Mouse (Mus musculus) megakaryocyte, adult 5-6 weeks (primary cell): ENCODE measurements at regions not wholly inside any gene's neighbourhood (a gene's known extent, or its start where the extent isn't known, plus 50 kb on each side); places are given as distances from the start of the nearest gene placed in this dataset.

Source experiments
- ATAC-seq: 2 replicates; pipeline ENCODE4 v1.8.0; 2016; ENCODE audit warnings: mild to moderate bottlenecking, inconsistent platforms; ENCODE audit not compliant: poor library complexity, severe bottlenecking

DNA sequence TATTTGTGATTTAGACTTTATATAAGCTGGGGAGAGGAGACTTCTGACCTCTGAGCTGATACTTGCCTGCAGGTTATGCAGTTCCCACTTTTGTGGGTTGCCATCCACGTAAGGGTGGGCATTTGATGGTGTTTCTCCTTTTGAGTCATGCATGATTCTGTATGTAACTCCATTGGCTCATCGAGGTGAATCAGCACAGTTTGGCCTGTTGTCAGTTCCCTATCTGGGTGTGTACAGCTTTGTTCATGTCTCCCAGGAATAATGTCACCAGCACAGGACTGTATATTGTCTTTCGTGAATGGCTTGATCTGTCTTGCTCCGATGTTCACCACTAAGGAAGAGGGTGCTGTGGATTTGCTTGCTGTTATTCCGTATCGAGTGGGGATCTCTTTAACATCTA lies 229.6 kb upstream of the Pgrmc2 start:
- no peak for ATAC-seq

DNA sequence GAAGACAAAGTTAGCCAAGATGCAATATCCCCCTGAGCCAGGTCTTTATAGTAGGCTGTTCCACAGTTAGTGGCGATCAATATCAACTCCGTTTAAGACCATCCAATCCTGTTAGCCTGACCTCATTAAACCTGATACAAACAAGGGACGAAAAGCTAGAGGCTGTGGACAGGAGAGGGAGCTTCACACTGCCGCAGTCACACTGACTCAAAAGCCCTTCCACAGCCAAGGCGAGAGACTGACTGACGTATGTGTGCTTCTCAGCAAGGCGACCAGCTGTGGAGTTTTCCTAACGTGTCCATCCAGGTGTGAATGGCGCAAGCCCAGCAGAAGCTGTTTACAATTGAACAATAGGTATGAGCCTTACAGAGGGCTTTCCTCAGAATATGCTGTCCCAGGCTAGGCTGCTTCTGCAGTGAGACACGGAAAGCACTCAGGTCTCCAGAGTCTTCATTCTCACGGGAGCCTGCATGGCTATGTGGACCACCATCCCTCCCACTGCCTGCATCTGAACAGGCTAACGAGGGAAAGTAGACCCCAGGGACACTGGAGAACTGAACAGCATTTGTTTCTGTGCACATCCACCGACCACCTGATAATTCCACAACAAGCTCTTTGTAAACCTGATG lies 224.7 kb upstream of the Pgrmc2 start:
- ATAC-seq = no peak

DNA sequence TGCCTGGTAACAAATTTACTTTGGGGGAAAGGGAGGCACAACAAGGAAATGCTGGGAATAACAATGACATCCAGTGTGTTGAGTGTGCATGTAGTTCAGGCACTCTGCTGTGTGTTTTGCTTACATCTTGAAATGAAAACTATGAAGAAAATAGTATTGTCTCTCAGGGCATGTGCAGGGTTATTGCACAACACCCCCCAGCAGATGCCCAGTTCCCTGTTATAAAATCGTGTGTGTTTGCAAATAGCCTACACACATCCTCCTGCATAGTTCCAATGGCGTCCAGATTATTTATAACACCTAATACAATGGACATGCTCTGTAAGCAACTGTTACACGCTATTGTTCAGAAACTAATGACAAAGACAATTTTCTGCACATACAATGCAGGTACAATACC lies 220.0 kb upstream of the Pgrmc2 start:
- no peak for ATAC-seq

DNA sequence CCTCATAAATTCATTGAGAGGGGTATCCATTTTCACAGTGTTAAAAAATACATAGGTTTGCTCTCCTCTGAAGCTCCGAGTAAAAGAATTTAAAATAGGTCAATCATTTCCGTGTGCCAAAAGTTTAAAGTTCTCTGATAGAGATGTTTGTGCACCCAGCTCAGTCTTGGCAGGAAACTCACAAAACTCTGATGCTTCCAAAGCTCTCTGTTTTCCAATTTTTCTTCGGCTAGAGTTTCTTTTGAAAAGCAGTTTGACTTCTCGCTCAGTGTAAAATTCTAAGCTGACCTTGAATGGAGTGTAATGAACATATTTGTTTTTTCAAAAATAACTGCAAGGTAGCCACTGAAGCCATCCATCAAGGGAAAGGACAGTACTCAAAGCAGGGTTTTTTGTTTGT lies 215.9 kb upstream of the Pgrmc2 start:
- no peak for ATAC-seq

DNA sequence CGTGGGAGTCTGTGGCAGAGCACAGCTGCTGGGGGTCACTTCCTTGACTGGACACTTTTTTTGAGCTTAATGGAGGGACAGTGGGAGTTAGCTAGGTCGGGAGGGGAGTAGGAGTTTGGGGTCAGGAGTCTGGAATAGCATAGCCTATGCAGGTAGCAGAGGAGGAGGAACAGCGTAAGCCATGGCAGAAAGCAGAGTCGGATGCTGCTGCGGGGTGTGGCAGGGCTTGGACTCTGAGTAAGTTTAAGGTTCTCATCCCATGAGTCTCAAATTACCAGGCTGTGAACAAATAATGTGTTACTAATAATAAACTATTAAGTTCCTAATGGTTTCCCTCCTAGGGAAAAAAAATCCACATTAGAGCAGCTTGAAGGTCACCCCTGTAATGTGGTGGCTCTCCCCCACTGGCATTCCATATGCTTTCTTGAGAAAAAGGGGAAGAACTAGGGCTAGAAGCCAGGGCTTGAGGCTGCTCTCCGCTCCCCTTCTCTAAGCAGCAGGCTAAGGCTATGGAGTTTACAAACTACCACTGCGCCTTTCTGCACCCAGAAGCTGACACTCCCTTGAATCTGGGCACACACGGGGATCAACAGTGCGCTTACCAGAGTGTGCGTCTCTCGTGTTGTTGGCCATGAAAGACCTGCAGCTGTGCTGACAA lies 213.4 kb upstream of the Pgrmc2 start:
- no peak for ATAC-seq

DNA sequence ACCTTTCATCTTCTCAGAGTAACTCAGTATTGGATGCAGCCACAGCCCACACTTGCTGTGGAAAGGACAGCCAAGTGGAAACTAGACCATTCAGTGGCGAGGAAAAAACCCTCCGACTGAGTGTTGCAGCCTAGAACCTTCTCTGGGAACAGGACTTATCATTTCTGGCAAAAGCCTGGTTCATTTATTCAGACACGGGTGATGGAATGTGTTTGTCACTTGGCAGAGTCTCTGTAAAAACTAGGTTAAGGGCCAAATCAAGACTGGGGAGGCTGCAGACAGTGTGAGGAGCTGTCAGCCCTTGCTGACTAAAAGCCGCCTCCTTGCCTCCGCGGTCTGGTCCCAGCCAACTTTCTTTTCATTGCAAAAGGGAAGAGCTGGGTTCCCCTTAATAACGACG lies 212.3 kb upstream of the Pgrmc2 start:
- ATAC-seq = no peak

DNA sequence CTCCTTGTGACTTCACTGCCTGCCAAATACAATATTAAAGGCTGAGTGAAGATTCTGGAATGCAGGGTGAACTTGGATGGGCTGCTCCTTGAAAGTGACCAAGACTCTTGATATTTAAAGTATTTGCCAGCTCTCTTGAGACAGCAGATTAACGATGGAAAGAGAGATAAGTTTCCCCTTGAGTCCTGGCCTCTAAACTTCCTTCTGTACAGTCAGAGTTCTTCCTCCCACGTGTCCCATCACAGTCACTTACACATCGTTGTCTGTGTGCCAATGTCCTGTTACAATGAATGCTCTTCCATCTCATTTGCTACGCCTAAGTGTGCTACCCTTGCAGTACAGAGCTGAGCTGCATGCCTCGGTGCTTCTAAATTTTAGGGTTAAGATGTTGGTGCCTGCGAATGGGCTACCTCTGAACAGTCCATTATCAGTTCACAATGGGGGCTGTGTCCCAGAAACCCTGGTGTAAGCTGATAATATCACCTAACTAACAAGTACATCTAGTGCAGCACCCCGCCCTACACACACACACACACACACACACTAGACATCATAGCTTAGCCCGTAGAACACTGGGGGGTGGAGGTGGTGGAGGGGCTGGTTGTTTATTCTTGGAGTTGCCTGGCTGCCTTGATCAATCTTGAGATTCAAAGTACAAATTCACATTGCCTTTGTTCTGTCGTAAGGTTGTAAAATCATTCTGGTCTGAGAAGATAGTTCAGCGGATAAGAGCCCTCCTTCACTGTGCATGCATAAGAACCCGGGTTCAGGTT lies 207.9 kb upstream of the Pgrmc2 start:
- ATAC-seq = no peak

DNA sequence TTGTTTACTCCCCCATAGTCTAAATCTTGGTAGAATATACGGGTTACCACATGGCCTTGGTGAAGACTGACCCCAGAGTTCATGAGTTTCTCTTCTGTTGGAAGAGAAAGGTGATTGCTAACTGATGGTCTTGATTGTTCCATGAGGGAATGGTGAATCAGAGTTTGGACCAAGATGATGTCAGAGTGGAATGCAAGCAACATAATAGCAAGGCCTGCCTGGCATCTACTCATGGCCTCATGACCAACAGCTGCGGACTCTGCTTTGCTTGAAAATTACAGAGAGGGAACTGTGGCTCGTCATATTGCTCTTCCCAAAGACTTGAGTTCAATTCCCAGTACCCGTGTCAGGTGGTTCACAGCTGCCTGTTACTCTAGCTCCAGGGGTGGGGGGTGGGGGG lies 205.9 kb upstream of the Pgrmc2 start:
- no peak for ATAC-seq

DNA sequence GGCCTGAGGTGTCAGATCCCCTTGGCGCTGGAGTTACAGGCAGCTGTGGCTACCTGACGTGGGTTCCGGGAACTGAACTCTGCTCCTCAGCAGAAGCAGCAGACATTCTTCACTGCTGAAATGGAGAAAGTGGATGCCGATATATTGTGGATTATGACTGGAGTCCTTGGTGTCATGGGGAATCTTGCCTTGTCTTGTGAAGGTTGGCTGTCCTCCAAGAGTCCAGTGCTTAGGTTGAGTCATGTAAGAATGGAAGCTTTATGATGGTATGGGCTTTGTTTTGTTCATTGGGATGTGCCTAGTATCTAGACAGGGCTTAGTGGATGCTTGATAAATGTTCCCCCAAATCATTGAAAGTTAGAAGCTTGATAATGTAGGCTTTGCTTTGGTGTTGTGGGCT lies 205.2 kb upstream of the Pgrmc2 start:
- ATAC-seq = no peak

DNA sequence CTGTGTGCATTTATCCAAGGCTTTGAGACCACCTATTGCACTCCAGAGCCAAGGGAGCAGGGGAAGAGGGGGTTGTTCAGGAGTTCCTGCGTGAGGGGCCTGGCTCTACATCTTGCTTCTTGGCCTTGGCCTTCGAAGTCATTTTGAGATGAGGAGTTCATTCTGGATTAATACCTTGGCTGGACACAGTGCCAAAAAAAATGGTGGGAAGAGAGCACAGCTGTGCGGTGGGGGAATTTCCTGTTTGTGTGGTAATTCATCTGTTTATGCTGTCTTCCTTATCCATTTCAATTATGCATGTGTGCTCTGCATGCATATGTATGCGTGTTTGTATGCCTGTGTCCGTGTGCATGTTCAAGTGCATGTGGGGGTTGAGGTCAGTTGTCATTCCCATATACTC lies 202.5 kb upstream of the Pgrmc2 start:
- ATAC-seq = no peak

DNA sequence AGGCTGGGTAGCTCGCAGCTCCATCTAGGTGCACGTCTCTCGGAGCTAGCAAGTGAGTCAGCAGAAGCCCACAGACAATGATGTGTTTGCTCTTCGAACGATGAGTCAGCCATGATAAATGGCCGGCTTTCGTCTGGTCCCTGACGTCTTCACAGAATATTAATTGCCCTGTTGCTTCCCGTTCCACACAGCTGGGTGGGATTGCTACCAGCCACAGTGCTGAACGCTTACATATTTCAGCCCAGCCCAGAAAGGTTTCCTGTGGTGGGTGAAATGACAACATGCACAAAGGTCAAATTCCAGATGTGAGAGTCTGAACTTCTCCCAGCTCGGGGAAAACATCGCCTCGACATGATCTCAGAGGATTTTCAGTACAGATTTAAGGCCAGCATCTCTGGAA lies 202.1 kb upstream of the Pgrmc2 start:
- no peak for ATAC-seq

DNA sequence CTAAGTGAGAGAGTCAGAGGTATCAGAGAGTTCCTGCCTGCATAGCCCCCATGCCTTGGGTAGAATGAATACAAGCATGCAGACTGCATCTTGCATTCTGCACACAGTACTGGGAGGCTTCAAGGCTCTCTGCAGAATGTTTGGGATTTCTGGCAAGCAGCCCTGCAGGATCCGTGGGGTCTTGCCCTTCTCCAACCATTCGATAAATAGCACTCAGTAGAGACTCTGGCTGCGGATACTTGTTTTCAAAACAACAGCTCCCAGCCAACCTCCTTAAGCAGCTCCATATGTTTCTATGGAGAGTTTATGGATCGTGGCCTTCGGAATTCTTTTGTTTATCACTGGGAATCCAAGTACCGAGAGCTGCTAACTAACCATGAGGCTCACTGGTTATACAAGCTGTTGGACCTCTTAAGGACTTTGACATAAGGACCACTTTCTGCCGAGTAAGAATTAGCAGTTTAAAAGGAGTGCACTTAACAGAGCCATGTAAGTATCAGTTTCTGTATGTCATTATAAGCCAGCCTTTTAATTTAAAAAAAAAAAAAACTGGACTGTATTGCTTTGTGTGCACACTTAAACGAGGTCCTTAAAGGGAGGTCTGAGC lies 199.7 kb upstream of the Pgrmc2 start:
- ATAC-seq = no peak

DNA sequence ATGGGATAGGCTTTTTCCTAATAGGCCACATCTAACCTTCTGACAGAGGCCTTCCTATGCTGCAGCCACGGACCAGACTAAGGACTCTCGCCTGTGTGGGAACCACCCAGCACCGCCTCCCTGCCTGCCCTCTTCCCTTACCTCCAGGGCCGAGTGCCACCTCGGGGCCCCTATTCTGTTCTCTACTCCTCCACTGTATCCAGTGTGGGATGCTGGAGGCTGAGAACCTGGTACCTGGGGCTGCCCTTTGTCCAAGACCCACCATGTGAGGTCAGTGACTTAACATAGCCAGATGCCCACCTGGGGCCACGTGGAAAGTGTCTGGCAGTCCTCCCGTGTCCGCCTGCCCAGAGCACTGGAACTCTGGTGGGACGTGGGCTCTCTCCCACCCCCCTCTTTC lies 193.2 kb upstream of the Pgrmc2 start:
- no peak for ATAC-seq

DNA sequence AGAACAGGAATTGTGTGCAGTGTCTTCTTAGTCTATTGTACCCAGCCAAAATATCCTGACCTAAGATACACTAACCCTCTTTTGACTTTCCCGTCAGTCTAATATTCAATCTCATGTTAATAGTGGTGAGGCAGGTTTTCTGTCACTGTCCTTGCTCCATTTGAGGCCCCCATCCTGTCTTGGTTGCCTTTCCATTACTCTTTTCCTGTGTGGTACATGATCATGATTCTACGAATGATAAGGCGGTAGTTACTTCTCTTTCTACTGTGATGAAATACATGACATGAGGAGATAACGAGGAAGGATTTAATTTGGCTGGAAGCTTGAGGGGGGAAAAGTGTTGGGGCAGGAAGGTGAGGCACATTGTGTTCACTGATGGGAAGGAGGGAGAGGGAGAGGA lies 185.7 kb upstream of the Pgrmc2 start:
- ATAC-seq = peak; percentile 70

DNA sequence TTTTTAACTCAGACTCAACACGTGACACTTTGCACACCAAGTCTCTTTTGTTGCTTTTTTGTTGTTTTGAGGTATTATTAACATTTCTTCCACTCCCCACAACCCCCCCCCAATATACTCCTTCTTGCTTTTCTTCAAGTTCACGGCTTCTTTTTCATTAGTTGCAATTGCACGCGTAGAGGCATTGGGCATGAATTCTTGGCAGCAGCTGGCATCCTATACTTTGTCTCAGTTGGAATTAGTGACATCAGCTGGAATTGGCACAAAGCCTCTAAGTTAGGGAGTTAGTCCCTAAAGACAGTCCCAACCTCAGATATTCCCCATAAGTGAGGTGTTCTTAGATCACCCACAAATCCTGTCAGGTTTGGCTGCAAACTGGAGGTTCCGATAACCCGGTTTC lies 183.4 kb upstream of the Pgrmc2 start:
- no peak for ATAC-seq

DNA sequence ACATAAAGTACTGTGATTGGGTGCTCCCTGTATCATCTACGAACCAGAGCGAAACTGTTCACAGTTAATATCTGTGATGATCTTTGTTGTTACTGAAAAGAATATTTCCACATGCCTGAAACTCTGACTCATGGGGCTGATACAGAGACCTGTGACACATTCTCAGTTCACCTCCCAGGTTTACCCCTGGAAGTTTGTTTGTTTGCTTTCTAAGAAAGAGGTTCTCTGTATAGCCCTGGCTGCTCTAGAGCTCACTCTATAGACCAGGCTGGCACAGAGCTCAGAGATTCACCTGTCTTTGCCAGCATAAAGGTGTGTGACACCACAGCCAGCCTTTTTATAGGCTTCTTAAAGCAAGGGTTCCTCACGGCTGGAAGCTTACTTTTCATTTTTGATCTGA lies 182.6 kb upstream of the Pgrmc2 start:
- ATAC-seq = no peak

DNA sequence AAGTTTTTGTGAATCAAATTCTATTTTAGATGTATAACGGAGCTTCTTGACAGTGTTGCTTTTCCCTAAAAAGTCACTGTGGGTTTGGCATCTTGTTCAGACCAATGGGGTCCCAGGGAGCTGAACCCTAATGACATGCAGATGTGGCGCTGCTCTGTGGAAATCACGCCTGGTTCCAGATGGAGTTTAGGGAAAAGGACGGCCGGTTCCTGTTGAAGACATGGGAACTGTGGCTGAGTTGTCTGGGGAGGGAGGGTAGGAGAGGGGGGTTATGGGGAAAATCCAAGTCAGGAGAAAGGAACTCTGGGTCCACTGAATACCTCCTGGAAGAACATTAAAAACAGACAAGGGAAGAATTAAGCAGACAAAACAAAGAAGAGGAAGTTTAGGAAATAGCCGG lies 175.4 kb upstream of the Pgrmc2 start:
- ATAC-seq = no peak

DNA sequence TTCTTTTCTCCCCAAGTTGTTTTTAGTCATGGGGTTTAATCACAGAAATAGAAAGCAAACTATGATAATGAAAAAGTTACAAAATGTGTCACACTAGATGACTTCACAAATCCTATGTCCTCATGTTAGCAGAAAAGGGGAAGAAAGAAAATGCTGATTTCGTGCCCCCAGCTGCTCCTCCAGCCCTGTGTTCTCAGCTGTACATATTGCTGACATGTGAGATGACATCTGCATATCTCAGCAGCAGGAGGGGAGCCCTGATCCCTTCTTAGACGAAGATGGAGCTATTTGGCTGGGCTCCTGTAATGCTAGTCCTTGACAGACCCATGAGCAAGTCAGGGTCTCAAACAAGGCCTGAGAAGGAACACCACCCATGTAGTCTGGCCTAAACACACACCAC lies 162.1 kb upstream of the Pgrmc2 start:
- ATAC-seq = peak; percentile 47

DNA sequence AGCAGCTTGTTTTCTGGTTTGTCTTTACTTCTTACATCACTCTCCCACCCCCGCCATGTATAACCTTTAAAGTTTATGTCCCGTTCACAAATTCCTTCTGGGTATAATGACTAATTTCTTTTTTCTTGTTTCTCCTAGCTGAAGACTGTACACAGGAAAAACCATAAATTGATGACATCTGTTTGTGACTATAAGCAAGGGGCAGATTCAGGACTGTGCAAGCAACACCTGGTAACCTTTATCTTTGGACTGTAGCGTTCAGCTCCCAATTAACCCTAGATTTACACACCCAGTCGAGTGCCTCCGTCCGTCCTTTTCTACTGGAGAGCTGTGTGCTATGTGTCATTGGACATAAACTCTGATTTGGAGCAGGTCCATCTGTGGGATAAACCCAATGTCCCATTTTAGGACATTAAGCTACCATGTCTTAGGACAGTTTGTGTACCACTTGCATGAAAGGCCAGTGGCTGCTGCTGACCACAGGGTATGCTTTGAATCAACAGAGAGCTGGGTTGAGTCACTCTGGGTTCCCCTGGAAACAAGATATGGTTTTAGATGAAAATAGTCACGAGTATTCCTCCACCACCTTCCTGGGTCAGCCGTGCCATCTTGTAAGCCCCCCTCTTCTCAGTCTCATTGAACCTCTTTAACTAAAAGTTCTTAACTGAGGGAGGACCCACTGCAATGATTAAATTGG lies 159.2 kb upstream of the Pgrmc2 start:
- no peak for ATAC-seq

DNA sequence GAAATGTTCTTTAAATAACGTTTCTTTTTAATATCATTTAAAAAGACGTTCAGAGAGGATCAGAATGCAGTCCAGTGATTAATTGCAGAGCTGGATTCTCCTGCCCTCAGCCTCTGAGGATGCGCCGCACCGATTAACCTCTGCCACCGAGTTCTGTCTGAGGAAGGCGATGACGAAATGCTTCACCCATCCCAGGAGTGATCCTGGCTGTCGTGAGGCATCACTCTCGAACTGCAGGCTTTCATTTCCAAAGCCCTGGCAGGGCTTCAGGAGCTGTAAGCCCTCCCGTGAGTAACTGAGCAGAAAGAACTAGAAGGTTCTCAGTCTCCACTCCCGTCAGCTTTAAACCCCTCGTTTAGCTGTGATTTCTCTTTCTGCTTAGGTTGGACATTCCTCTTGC lies 157.0 kb upstream of the Pgrmc2 start:
- no peak for ATAC-seq

DNA sequence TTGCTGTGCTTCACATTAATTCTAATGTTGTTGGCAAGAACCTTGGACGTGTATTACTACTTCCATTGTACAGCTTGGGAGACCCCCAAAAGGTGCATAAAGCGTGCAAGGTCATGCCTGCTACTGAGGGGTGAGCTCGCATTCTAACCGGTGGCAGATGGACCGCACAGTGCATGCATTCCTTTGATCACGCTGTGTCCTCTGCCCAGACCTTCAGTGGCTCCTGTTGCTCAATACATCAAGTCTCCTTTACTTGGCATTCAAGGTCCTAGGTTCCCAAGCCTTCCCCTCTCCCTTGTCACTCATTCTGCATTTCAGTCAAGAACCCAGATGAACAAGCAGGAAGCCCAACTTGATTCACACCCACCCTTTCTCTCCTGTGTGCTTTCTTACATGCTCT lies 156.4 kb upstream of the Pgrmc2 start:
- no peak for ATAC-seq
